ENCODE assay signal across 11 mouse cellular contexts in genomic region chr10:111580401-111581100, GRCm38 (mm10).
DNase-seq lines count a peak whose midpoint lies in the region; ATAC-seq lines count a peak whose summit lies in the region.
"Had no signal": no experiment of that assay in that cellular context is flagged by ENCODE, and none has a peak within 500 bp of the region (broad histone marks: within the 10 kb centered on the region; RNA-seq: fewer than 3 reads in every experiment).

No protein-coding gene starts in this region.

- no peak overlapping the region for H3K9ac ChIP-seq in heart, embryonic 11.5 days (ENCODE audit: low read depth, low read length)
- no peak overlapping the region for H3K9ac ChIP-seq in liver, embryonic 16.5 days (ENCODE audit: low read depth, low read length)
- no peak overlapping the region for H3K9ac ChIP-seq in forebrain, embryonic 12.5 days
- H3K9ac ChIP-seq: heart, embryonic 15.5 days had no signal

- ATAC-seq in heart, embryonic 11.5 days (replicated peaks; ENCODE audit: insufficient number of reproducible peaks, low FRiP score, low TSS enrichment), result no peak
- ATAC-seq in liver, embryonic 16.5 days (ENCODE audit: low read depth), result peak; percentile 54
- ATAC-seq in forebrain, embryonic 12.5 days (ENCODE audit: low FRiP score), result no peak
- ATAC-seq: inflammation-experienced regulatory T-cells, adult 6 months had no signal

- WGBS in heart, embryonic 11.5 days (ENCODE audit: insufficient replicate concordance), result 15% methylated on average over 11 of the region's 11 CpGs
- whole genome bisulfite sequencing in liver, embryonic 16.5 days (ENCODE audit: insufficient replicate concordance), result 13% methylated on average over 11 of the region's 11 CpGs
- 89% methylated on average over 11 of the region's 11 CpGs for WGBS in forebrain, embryonic 12.5 days

- H3K27me3 ChIP-seq in heart, embryonic 11.5 days (ENCODE audit: control insufficient read depth, insufficient read depth, low read length), result no peaks in the 10 kb centered on the region
- H3K27me3 ChIP-seq in liver, embryonic 16.5 days (ENCODE audit: control insufficient read depth, insufficient read depth, low read depth, low read length), result no peaks in the 10 kb centered on the region
- H3K27me3 ChIP-seq in forebrain, embryonic 12.5 days, result no peaks in the 10 kb centered on the region
- H3K27me3 ChIP-seq: heart, embryonic 15.5 days had no signal

- H3K9me3 ChIP-seq in heart, embryonic 11.5 days (replicated peaks; ENCODE audit: control insufficient read depth, low read length), result no peaks in the 10 kb centered on the region
- no peaks in the 10 kb centered on the region for H3K9me3 ChIP-seq in liver, embryonic 16.5 days (replicated peaks; ENCODE audit: control insufficient read depth, low read length)
- no peaks in the 10 kb centered on the region for H3K9me3 ChIP-seq in forebrain, embryonic 12.5 days
- H3K9me3 ChIP-seq: heart, embryonic 15.5 days had no signal

- intact Hi-C loops in heart, postnatal 25 days (cut with DNase I), result loop anchor here (5.0 kb wide), 1 partner anchor 33 kb away; no protein-coding TSS in a partner anchor

- peak overlapping the region; percentile 12 for H3K4me2 ChIP-seq in heart, embryonic 11.5 days
- 0 out of 2 replicates have a peak overlapping the region, but pooled peaks have one; percentile 13 for H3K4me2 ChIP-seq in liver, embryonic 16.5 days (ENCODE audit: low read depth, low read length)
- no peak overlapping the region for H3K4me2 ChIP-seq in forebrain, embryonic 12.5 days
- H3K4me2 ChIP-seq: heart, embryonic 15.5 days had no signal

- H3K4me1 ChIP-seq in heart, embryonic 11.5 days (ENCODE audit: control insufficient read depth, insufficient read depth, low read length), result peaks cover 45% of the 10 kb centered on the region
- H3K4me1 ChIP-seq in liver, embryonic 16.5 days (ENCODE audit: control insufficient read depth, low read depth, low read length), result peaks cover 37% of the 10 kb centered on the region
- H3K4me1 ChIP-seq in forebrain, embryonic 12.5 days, result no peaks in the 10 kb centered on the region

- no peaks in the 10 kb centered on the region for H3K36me3 ChIP-seq in heart, embryonic 11.5 days (ENCODE audit: control insufficient read depth, insufficient read depth, low read length)
- no peaks in the 10 kb centered on the region for H3K36me3 ChIP-seq in liver, embryonic 16.5 days (ENCODE audit: control insufficient read depth, insufficient read depth)
- no peaks in the 10 kb centered on the region for H3K36me3 ChIP-seq in forebrain, embryonic 12.5 days (replicated peaks)
- H3K36me3 ChIP-seq: heart, embryonic 15.5 days had no signal

- peak overlapping the region; percentile 5; the same call in 1 of the 2 replicates for H3K27ac ChIP-seq in heart, embryonic 11.5 days (ENCODE audit: low read depth, low read length)
- no peak overlapping the region for H3K27ac ChIP-seq in liver, embryonic 16.5 days (ENCODE audit: low read length)
- no peak overlapping the region for H3K27ac ChIP-seq in forebrain, embryonic 12.5 days
- H3K27ac ChIP-seq: heart, embryonic 15.5 days had no signal

- no peak for DNase-seq in heart, postnatal 25 days (ENCODE audit: low spot score)
- DNase-seq in adrenal gland, postnatal 14 days, result peak; percentile 69
- DNase-seq in kidney, adult 9 months, result peak; percentile 81
- no peak for DNase-seq in thymus, postnatal 4 days
- DNase-seq: cerebellum, adult 18-20 months; lung, adult 2 months had no signal

- H3K4me3 ChIP-seq in heart, embryonic 11.5 days (ENCODE audit: low read depth, low read length), result no peak overlapping the region
- no peak overlapping the region for H3K4me3 ChIP-seq in liver, embryonic 16.5 days (ENCODE audit: low read depth, low read length)
- no peak overlapping the region for H3K4me3 ChIP-seq in forebrain, embryonic 12.5 days (replicated peaks)
- H3K4me3 ChIP-seq: heart, embryonic 15.5 days had no signal

Comparison
In these comparisons a context has a peak if more than half of its experiments do, and no peak if none do; other contexts are left out.
1. DNase-seq: peak in adrenal gland, postnatal 14 days (single experiment) and kidney, adult 9 months (single experiment); none in heart, postnatal 25 days (single experiment) and thymus, postnatal 4 days (single experiment).